Mouse (Mus musculus) thymus, postnatal 0 days (tissue): ENCODE results near the gene Rab25. TPM values are rescaled to one million over a fixed set of nuclear protein-coding genes. Genes with fewer than 3 reads are reported as not detected.

Experiments
- DNase-seq: peaks from one replicate; pipeline ENCODE4 v3.0.0-alpha.2; 2015; ENCODE audit warnings: low spot score
- polyA plus RNA-seq: library from polyadenylated mRNA; unstranded; fragments of >200 nt; fragmentation: Nextera tagmentation; extraction: Ambion mirVana; gene quantifications from 2 replicates; pipeline ENCODE4 v1.2.1, GENCODE M21; 2015

The Rab25 gene
- polyA plus RNA-seq, 1 experiment from 2014 or later = 3.5 TPM

- DNase-seq = peak; percentile 89
Measured at GRCm38 (mm10) chr3:88526157-88527131, 21.7 kb downstream of the Rab25 start.

GRCm38 (mm10) chr3:88525021-88525420, 23.1 kb downstream of the Rab25 start:
- DNase-seq = no peak

GRCm38 (mm10) chr3:88523027-88523426, 25.1 kb downstream of the Rab25 start:
- no peak for DNase-seq

GRCm38 (mm10) chr3:88521803-88522331, 26.2 kb downstream of the Rab25 start:
- peak; percentile 80 for DNase-seq

GRCm38 (mm10) chr3:88521156-88521555, 26.9 kb downstream of the Rab25 start:
- DNase-seq = no peak

- no peak for DNase-seq
Measured at GRCm38 (mm10) chr3:88520078-88520477, 28.0 kb downstream of the Rab25 start.

GRCm38 (mm10) chr3:88518411-88518810, 29.7 kb downstream of the Rab25 start:
- DNase-seq = no peak

GRCm38 (mm10) chr3:88516407-88516806, 31.7 kb downstream of the Rab25 start:
- no peak for DNase-seq

GRCm38 (mm10) chr3:88515095-88515386, 33.1 kb downstream of the Rab25 start:
- DNase-seq = no peak

GRCm38 (mm10) chr3:88514231-88515094, 33.6 kb downstream of the Rab25 start:
- no peak for DNase-seq

- peak; percentile 53 for DNase-seq
Measured at GRCm38 (mm10) chr3:88513546-88514115, 34.5 kb downstream of the Rab25 start.

GRCm38 (mm10) chr3:88512896-88513545, 35.1 kb downstream of the Rab25 start:
- DNase-seq = no peak

- DNase-seq = no peak
Measured at GRCm38 (mm10) chr3:88512141-88512895, 35.8 kb downstream of the Rab25 start.

- no peak for DNase-seq
Measured at GRCm38 (mm10) chr3:88511559-88511958, 36.5 kb downstream of the Rab25 start.

- peak; percentile 24 for DNase-seq
Measured at GRCm38 (mm10) chr3:88510421-88511289, 37.4 kb downstream of the Rab25 start.

GRCm38 (mm10) chr3:88509692-88510420, 38.2 kb downstream of the Rab25 start, which contains the start of gene Lmna:
TSS of gene Lmna (minus strand) at chr3:88509956.
- peak; percentile 98 for DNase-seq

- peak; percentile 69 for DNase-seq
Measured at GRCm38 (mm10) chr3:88509250-88509649, 38.9 kb downstream of the Rab25 start.

- DNase-seq = no peak
Measured at GRCm38 (mm10) chr3:88505765-88506164, 42.3 kb downstream of the Rab25 start.
